Mouse (Mus musculus): ENCODE data around the gene Thada. TPM values are rescaled to one million over a fixed set of nuclear protein-coding genes. Genes with fewer than 3 reads are reported as not detected.
A peak's percentile ranks its signal among the peaks of the same experiment; 100 is the strongest.

The Thada gene
- polyA plus RNA-seq, 1 experiment, result 9.4 TPM

DNA sequence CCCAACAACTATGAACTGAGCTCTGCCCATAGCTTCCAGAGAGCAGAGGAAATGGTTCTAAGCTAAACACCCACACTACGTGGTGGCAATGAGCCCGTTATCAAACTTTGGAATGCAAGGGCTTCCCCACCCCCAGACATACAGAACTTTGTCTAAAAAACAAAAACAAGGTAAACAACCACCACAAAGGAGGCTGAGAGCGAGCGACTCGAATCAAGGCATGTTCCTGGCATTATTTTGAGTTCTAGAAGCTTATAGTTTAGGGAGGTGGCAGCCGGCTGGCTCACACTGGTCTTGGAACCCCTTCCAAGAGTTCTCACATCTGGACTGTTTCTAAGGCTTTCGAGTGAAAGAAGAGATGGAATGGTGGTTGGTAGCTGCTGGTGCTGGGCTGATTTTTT is 281.0 kb downstream of the Thada start:
- no peak for TF ChIP-seq CTCF (conservative IDR thresholded peaks at IDR 0.05; ENCODE audit: insufficient read depth, insufficient read length, low read depth, low read length)
- TF ChIP-seq POLR2A (IDR thresholded peaks at IDR 0.05; ENCODE audit: low read depth, low read length), result no peak
- peak; percentile 63 for DNase-seq
- 1% methylated on average over 7 of the region's 7 CpGs for WGBS
- Histone ChIP-seq H3K4me1 (ENCODE audit: control insufficient read depth, insufficient read depth, low read length) (peaks cover 36% of the 10 kb centered on the region), H3K27ac (ENCODE audit: insufficient read depth, low read depth, low read length) (peak overlapping the region; percentile 95), H3K36me3 (ENCODE audit: control insufficient read depth, insufficient read depth, low read length) (peaks cover 17% of the 10 kb centered on the region), H3K4me3 (ENCODE audit: insufficient read depth, low read depth, low read length) (peak overlapping the region; percentile 90), H3K27me3 (replicated peaks; ENCODE audit: control insufficient read depth, insufficient read depth, low read length) (no peaks in the 10 kb centered on the region)

DNA sequence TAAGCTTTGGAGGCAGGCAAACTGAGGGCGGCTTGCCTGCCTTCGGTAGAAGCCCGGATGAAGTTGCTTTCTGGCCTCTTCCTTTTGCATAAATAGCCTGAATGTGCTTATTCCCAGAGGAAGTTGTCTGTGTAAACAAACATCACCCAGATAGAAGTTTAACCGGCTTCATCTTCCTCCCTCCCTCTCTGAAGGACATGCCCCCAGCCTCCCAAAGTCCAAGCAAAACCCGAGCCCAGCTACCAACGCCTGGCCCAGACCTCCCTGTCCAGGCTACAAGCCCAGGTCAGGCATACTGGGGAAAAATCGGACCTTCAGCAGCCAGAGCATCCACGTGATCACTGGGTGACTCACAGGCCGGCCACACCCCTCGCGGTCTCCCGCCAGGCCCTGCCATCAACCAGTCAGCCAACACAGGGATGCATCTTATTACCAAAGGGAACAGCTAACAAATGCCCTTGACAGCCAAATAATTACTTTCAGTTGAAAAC is 282.7 kb downstream of the Thada start:
- TF ChIP-seq CTCF (conservative IDR thresholded peaks at IDR 0.05; ENCODE audit: insufficient read depth, insufficient read length, low read depth, low read length) (no peak), POLR2A (IDR thresholded peaks at IDR 0.05; ENCODE audit: low read depth, low read length) (peak; percentile 60)
- peaks cover 27% of the 10 kb centered on the region for H3K4me1 ChIP-seq (ENCODE audit: control insufficient read depth, insufficient read depth, low read length)
- H3K4me3 ChIP-seq (ENCODE audit: insufficient read depth, low read depth, low read length), result peak overlapping the region; percentile 15; the same call in 1 of the 2 replicates
- H3K36me3 ChIP-seq (ENCODE audit: control insufficient read depth, insufficient read depth, low read length), result peaks cover 17% of the 10 kb centered on the region
- H3K27me3 ChIP-seq (replicated peaks; ENCODE audit: control insufficient read depth, insufficient read depth, low read length), result no peaks in the 10 kb centered on the region
- H3K27ac ChIP-seq (ENCODE audit: insufficient read depth, low read depth, low read length), result peak overlapping the region; percentile 86
- under 1% methylated on average over 12 of the region's 12 CpGs for WGBS
- peak; percentile 99 for DNase-seq

DNA sequence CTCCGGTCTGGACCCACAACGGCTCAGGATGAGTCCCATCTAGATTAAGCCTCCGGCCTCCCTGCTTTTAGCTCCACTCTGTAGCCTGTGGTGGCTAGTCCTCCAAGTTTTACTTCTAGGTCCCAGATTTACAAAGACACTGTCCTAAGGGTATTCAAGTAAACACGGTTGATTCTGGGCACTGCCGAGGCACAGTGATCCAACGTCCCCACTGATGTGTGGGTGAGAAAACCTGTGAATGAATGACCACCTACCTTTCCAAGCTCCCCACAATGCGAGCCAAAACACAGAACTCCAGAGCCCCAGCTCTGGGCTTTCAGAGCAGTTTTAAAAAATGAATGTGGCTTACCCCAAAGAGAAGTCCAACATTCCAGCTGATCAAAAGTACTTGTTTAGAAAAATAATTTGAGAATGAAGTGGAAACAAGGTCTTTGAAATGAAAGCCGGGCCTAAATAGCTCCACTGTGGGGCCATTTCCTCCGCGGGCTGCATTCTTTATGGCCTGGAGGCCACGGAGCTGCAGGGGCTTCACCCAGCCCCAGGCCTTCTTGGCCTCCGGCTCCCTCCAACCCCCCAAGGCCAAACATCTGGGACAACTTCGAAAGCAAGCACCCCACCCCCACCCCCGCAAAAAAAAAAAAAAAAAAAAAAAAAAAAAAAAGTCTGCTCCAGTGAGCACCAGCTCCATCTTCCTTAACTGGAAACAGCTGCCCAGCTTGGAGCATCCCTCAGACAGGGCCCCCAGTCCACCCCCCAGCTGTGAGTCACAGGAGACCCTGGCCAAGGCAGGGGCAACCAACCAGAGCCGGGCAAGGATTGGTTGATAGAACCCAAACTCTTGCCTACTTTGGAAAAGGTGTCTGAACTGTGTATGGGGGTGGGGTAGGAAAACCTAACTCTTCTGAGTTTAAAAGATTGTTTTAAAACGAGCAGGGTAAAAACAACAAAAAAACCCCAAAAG is 283.4 kb downstream of the Thada start:
- TF ChIP-seq POLR2A (IDR thresholded peaks at IDR 0.05; ENCODE audit: low read depth, low read length) (no peak), CTCF (conservative IDR thresholded peaks at IDR 0.05; ENCODE audit: insufficient read depth, insufficient read length, low read depth, low read length) (no peak)

DNA sequence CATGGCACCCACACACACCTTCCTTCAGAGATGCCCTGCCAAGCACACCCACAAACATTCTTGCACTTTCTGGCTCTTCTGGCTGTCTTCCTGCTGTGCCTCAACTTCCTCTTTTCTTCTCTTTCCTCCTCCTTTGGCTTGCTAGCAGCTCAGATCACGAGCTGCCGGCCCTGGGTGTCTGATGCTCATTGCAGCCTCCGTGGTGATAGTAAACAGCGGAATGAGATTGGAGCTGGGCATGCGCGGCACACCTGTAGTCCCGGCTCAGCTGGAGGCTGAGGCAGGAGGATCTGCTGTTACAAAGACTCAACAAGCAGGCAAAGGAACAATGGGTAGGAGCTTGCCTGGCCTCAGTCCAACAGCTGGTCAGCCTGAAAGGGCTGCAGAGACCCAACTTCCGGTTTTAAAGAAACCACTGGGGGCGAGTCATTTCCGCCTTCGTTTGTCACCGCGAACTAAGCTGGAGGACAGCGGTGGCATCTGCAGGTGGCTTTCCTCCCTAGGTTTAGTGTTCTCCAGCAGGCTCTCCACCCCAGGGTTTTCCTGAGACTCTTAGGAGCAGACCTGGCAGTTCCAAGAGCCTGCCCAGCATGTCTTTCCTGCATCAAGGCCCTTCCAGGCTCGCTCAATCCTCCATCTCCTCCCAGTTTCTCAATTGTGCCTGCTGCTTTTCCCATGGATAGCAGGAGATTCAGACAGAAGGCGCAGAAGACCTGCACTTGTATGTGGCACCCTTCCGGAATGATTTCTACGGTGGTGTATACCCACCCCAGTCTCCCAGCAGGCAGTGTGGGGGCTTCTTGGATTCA is 284.3 kb downstream of the Thada start:
- H3K27ac ChIP-seq (ENCODE audit: insufficient read depth, low read depth, low read length), result peak overlapping the region; percentile 86
- H3K4me1 ChIP-seq (ENCODE audit: control insufficient read depth, insufficient read depth, low read length), result peaks cover 27% of the 10 kb centered on the region
- 59% methylated on average over 18 of the region's 18 CpGs for WGBS
- TF ChIP-seq POLR2A (IDR thresholded peaks at IDR 0.05; ENCODE audit: low read depth, low read length), result no peak
- no peak for TF ChIP-seq CTCF (conservative IDR thresholded peaks at IDR 0.05; ENCODE audit: insufficient read depth, insufficient read length, low read depth, low read length)
- DNase-seq, result peak; percentile 80
- H3K4me3 ChIP-seq (ENCODE audit: insufficient read depth, low read depth, low read length), result no peak overlapping the region; the same call in 1 of the 2 replicates
- no peaks in the 10 kb centered on the region for H3K27me3 ChIP-seq (replicated peaks; ENCODE audit: control insufficient read depth, insufficient read depth, low read length)
- H3K36me3 ChIP-seq (ENCODE audit: control insufficient read depth, insufficient read depth, low read length), result peaks cover 17% of the 10 kb centered on the region

More for the DNA sequence above, 283.4 kb downstream of the Thada start:
- H3K4me1 ChIP-seq (ENCODE audit: control insufficient read depth, insufficient read depth, low read length), result peaks cover 27% of the 10 kb centered on the region
- peak overlapping the region; percentile 86 for H3K27ac ChIP-seq (ENCODE audit: insufficient read depth, low read depth, low read length)
- 18% methylated on average over 16 of the region's 16 CpGs for WGBS
- no peaks in the 10 kb centered on the region for H3K27me3 ChIP-seq (replicated peaks; ENCODE audit: control insufficient read depth, insufficient read depth, low read length)
- peaks cover 17% of the 10 kb centered on the region for H3K36me3 ChIP-seq (ENCODE audit: control insufficient read depth, insufficient read depth, low read length)
- no peak overlapping the region for H3K4me3 ChIP-seq (ENCODE audit: insufficient read depth, low read depth, low read length)
- DNase-seq, result peak; percentile 64

DNA sequence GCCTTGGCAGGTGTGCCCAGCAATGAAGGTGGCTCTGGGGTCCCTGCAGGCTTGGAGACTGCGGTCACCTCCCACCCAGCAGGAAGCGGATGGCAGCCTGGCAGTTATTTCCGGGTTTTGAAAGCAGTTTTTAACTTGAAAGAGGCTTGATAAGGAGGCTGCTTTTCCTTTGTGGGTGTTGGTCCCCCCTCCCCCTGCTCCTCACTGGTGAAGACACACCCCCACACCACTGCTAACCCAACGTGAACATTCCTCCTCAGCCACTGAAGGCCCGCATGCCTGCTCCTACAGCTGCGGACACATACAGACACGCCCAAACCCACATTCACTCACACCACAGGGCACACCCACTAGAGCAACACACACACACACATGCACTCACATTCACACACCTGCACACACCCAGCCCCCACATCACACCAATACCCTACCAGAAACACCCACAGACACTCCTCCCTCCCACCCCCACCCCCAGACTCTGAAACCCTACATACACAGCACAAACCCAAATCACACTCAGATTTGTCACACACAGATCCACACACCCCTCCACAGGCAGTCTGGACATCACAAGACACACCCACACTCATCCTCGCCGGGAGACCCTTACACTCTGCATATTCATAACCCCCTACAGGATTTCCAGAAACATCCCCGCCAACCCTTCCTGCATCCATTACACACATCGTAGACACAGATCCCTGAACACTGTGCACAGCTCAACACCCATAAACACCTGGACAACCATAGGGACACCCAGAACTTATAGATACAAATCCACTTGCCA is 285.1 kb downstream of the Thada start:
- Histone ChIP-seq H3K27me3 (replicated peaks; ENCODE audit: control insufficient read depth, insufficient read depth, low read length) (no peaks in the 10 kb centered on the region), H3K4me1 (ENCODE audit: control insufficient read depth, insufficient read depth, low read length) (peaks cover 27% of the 10 kb centered on the region), H3K4me3 (ENCODE audit: insufficient read depth, low read depth, low read length) (no peak overlapping the region), H3K27ac (ENCODE audit: insufficient read depth, low read depth, low read length) (peak overlapping the region; percentile 86), H3K36me3 (ENCODE audit: control insufficient read depth, insufficient read depth, low read length) (peaks cover 10% of the 10 kb centered on the region)
- peak; percentile 62 for DNase-seq
- WGBS, result 41% methylated on average over 11 of the region's 11 CpGs
- TF ChIP-seq CTCF (conservative IDR thresholded peaks at IDR 0.05; ENCODE audit: insufficient read depth, insufficient read length, low read depth, low read length) (no peak), POLR2A (IDR thresholded peaks at IDR 0.05; ENCODE audit: low read depth, low read length) (no peak)

DNA sequence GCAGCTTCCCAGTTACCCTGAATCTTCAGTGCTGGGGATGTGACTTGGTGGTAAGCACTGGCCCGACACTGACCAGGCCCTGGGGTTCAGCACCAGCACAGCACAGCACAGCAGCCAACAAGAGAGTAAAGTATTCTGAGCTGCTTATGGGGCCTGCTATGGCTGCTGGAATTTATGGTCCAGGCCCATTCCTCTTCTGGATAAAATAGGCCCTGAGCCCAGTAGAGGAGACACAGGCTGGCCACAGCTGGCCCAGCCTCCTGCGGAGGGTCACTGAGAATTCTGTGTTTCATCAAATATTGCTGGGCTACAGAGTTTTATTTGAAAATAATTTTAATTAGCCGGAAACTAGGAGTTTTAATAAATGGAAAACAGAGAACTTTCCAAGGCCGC is 286.0 kb downstream of the Thada start:
- TF ChIP-seq POLR2A (IDR thresholded peaks at IDR 0.05; ENCODE audit: low read depth, low read length) (no peak), CTCF (conservative IDR thresholded peaks at IDR 0.05; ENCODE audit: insufficient read depth, insufficient read length, low read depth, low read length) (no peak)
- H3K27me3 ChIP-seq (replicated peaks; ENCODE audit: control insufficient read depth, insufficient read depth, low read length), result no peaks in the 10 kb centered on the region
- WGBS, result 71% methylated on average over 4 of the region's 4 CpGs
- DNase-seq, result peak; percentile 39
- H3K27ac ChIP-seq (ENCODE audit: insufficient read depth, low read depth, low read length), result 0 out of 2 replicates have a peak overlapping the region, but pooled peaks have one; percentile 3
- H3K4me3 ChIP-seq (ENCODE audit: insufficient read depth, low read depth, low read length), result no peak overlapping the region
- H3K36me3 ChIP-seq (ENCODE audit: control insufficient read depth, insufficient read depth, low read length), result peaks cover 2% of the 10 kb centered on the region; the same call in 1 of the 2 replicates
- H3K4me1 ChIP-seq (ENCODE audit: control insufficient read depth, insufficient read depth, low read length), result peaks cover 27% of the 10 kb centered on the region
